Mouse (Mus musculus) intestine, embryonic 14.5 days (tissue): Measurements from ENCODE around the gene Slc35c1. TPM values are rescaled to one million over a fixed set of nuclear protein-coding genes. Genes with fewer than 3 reads are reported as not detected.
A peak's percentile ranks its signal among the peaks of the same experiment; 100 is the strongest.

Source experiments
- ATAC-seq: fragments of 200-750 bp; cut with Nextera tagmentation; replicated peaks from 2 replicates; pipeline ENCODE4 v1.8.0; 2017; ENCODE audit warnings: low read depth, moderate number of reproducible peaks, moderate TSS enrichment, moderate library complexity; ENCODE audit not compliant: low FRiP score, low TSS enrichment
- DNase-seq: peaks from one replicate; pipeline ENCODE4 v3.0.0-alpha.2; 2018; ENCODE audit warnings: low spot score
- H3K27ac ChIP-seq: fragments of 300-500 bp; sonication (generic); 2 replicates; pipeline ENCODE4 v1.5.1; 2014; ENCODE audit warnings: low read depth, mild to moderate bottlenecking, control low read depth
- H3K27me3 ChIP-seq: fragments of 300-500 bp; sonication (generic); replicated peaks from 2 replicates; pipeline ENCODE4 v1.6.1; 2014; ENCODE audit warnings: low read length, control low read depth; ENCODE audit not compliant: control insufficient read depth, insufficient read depth
- H3K36me3 ChIP-seq: fragments of 300-500 bp; sonication (generic); 2 replicates; pipeline ENCODE4 v1.6.1; 2014; ENCODE audit warnings: low read length, control low read depth; ENCODE audit not compliant: control insufficient read depth, insufficient read depth
- H3K4me1 ChIP-seq: fragments of 300-500 bp; sonication (generic); replicated peaks from 2 replicates; pipeline ENCODE4 v1.6.1; 2014; ENCODE audit warnings: low read length, control low read depth, mixed read lengths; ENCODE audit not compliant: control insufficient read depth, insufficient read depth
- H3K4me2 ChIP-seq: fragments of 300-500 bp; sonication (generic); 2 replicates; pipeline ENCODE4 v1.6.1; 2014; ENCODE audit warnings: low read length
- H3K4me3 ChIP-seq: fragments of 300-500 bp; sonication (generic); 2 replicates; pipeline ENCODE4 v1.5.1; 2014; ENCODE audit warnings: low read depth, low read length, control low read depth, mixed read lengths
- H3K9ac ChIP-seq: fragments of 300-500 bp; sonication (generic); 2 replicates; pipeline ENCODE4 v1.6.1; 2014; ENCODE audit warnings: mild to moderate bottlenecking, low read length
- H3K9me3 ChIP-seq: fragments of 300-500 bp; sonication (generic); 2 replicates; pipeline ENCODE4 v1.6.1; 2016; ENCODE audit warnings: low read length, control low read depth; ENCODE audit not compliant: control insufficient read depth
- WGBS: fragments of 180-500 bp; shearing (Covaris S2); extraction: QIAGEN DNeasy Blood & Tissue Kit; methylation state at CpG from one replicate; pipeline ENCODE4 v1.1.7; 2014; 5-methylcytosine and 5-hydroxymethylcytosine counted together
- polyA plus RNA-seq: library from polyadenylated mRNA; unstranded; fragments of >200 nt; fragmentation: Nextera tagmentation; extraction: Ambion mirVana; gene quantifications from 2 replicates; pipeline ENCODE4 v1.2.1, GENCODE M21; 2014

The Slc35c1 gene
- polyA plus RNA-seq, 1 experiment from 2014 or later = 30.2 TPM

DNA sequence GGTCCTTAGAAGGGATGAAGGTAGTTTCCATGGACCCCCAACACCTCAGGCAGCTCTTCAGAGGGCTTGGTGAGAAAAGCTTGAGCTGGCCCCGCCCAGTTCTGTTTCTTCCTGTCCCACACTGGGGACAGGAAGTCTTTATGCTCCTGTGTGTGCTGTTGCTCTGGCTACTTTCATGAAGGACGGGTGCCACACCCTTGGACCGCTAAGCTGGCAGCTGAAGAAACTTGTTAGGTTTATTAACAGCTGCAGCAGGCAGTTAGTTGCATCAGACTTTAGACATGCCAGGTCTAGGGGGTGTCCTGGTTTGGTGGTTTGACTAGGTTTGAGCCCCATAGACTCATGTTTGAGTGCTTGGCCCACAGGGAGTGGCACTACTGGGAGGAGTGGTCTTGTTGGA, 4.4 kb upstream of the Slc35c1 start:
- H3K4me3 ChIP-seq = no peak overlapping the region
- 71% methylated on average over 3 of the region's 3 CpGs for WGBS
- no peak for DNase-seq
- H3K27me3 ChIP-seq = peaks cover 19% of the 10 kb centered on the region
- no peaks in the 10 kb centered on the region for H3K36me3 ChIP-seq
- H3K9me3 ChIP-seq = no peaks in the 10 kb centered on the region
- no peak overlapping the region for H3K9ac ChIP-seq
- no peaks in the 10 kb centered on the region for H3K4me1 ChIP-seq
- H3K4me2 ChIP-seq = no peak overlapping the region
- ATAC-seq = no peak
- no peak overlapping the region for H3K27ac ChIP-seq

DNA sequence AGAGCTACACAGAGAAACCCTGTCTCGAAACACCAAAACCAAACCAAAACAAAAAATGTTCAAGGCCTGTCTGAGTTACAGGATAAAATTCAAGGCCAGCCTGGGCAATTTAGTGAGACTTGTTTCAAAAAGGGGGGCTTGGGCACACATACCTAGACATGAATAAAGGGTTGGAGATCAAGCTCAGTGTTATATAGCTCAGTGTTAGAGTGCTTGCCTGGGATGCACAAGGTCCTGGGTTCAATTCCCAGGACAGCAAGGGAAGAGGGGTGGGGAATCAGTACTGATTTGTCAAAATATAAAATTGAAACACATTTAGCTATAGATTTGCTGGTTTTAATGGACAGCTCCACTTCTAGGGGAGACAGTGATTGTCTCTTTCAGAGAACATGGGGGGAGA, 877 bp upstream of the Slc35c1 start:
- H3K27me3 ChIP-seq = peaks cover 19% of the 10 kb centered on the region
- DNase-seq = no peak
- no peak overlapping the region for H3K4me3 ChIP-seq
- WGBS = 85% methylated on average over 1 of the region's 1 CpGs
- H3K4me2 ChIP-seq = no peak overlapping the region
- no peak overlapping the region for H3K27ac ChIP-seq
- H3K9me3 ChIP-seq = no peaks in the 10 kb centered on the region
- no peak overlapping the region for H3K9ac ChIP-seq
- H3K36me3 ChIP-seq = no peaks in the 10 kb centered on the region
- no peak for ATAC-seq
- H3K4me1 ChIP-seq = peaks cover 16% of the 10 kb centered on the region

DNA sequence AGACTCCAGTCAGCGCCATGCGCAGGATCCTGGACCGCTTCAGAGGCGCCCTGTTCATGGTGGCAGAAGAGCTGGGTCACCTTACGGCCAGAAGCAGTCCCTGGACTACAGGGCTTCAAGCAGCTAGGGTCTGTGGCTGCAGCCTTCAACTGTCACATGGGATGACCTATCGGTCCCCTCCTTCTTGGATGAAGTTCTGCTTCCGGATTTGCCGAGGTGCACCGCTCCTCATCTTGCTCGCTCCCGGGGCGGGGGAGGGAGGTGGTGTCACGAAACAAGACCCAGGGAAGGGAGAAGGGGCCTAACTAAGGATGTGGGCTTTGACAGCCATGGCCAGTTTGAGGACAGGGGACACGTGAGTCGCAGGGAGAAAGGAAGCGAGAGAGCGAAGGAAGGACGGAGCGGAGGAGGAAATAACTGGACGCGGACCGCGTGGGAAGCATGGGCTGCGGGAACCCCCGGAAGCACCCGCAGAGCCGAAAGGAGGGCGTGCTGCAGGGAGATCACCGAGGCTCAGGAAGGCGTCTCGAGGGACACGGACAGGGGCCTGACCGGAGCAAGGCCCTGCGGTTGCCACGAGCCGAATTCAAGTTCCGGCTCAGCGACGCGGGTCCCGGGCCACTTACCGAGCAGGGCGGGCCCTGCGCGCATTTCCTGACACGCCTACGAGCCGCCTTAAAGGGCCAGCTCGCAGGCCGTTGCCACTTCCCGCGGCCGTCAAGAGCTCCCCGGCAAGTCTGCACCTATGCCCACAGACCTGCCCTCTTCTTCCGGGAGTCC, 1.0 kb downstream of the Slc35c1 start:
- H3K4me1 ChIP-seq = peaks cover 18% of the 10 kb centered on the region
- H3K27ac ChIP-seq = peak overlapping the region; percentile 35; the same call in 1 of the 2 replicates
- peak overlapping the region; percentile 69 for H3K9ac ChIP-seq
- peaks cover 19% of the 10 kb centered on the region for H3K27me3 ChIP-seq
- H3K4me2 ChIP-seq = peak overlapping the region; percentile 97
- H3K9me3 ChIP-seq = no peaks in the 10 kb centered on the region
- DNase-seq = peak; percentile 85
- peak; percentile 78 for ATAC-seq
- peak overlapping the region; percentile 87 for H3K4me3 ChIP-seq
- H3K36me3 ChIP-seq = peaks cover 4% of the 10 kb centered on the region
- WGBS = under 1% methylated on average over 55 of the region's 55 CpGs

DNA sequence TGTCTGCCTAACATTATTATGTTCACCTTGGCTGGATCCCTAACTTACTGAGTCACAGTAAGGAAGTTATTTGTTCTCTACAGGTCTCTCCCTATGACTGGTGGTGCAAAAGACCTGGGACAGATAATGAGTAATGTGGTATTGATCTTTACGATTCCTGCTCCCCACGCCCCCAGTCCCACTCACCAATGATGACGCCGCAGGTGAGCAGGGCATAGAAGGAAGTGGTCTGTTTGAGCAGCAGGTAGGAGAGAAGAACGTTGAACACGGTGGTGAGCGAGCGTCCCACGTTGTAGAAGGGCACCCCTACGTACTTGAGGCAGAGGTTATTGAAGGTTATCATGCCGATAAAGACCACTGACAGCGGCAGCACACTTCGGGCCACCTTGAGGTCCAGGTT, 1.9 kb downstream of the Slc35c1 start:
- DNase-seq (no peak), ATAC-seq (no peak)
- 0 out of 2 replicates have a peak overlapping the region, but pooled peaks have one; percentile 35 for H3K27ac ChIP-seq
- peak overlapping the region; percentile 87 for H3K4me3 ChIP-seq
- 59% methylated on average over 13 of the region's 13 CpGs for WGBS
- H3K9me3 ChIP-seq = no peaks in the 10 kb centered on the region
- peak overlapping the region; percentile 69 for H3K9ac ChIP-seq
- H3K36me3 ChIP-seq = peaks cover 12% of the 10 kb centered on the region
- H3K27me3 ChIP-seq = peaks cover 19% of the 10 kb centered on the region
- peak overlapping the region; percentile 97 for H3K4me2 ChIP-seq
- peaks cover 18% of the 10 kb centered on the region for H3K4me1 ChIP-seq

DNA sequence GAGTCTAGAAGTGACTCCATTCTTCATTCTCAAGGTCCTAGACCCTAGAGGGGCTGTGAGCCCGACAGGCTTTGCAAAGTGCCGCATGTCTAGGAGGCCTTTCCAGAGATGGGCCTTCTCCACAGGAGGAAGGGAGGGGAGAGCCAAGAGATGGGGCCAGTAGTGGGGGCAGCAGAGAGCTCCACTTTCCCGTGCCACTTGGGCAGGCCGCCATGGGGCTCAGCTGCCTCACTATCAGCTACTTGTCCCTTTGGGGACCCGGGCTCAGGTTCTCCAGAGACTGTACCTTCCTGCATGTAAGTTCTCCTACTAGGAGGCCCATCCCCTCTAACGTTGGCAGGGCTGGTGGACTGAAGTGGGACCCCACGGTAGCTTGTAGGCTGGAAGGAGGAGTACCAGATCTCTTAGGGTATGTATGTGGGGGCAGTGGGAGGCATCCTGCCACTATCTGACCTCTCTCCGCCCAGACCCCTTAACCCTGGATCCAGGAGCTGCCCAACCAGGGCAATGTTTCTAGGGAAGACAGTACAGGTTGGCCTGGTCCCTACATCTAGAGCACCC, 3.3 kb downstream of the Slc35c1 start:
- Histone ChIP-seq H3K9me3 (no peaks in the 10 kb centered on the region), H3K27ac (no peak overlapping the region), H3K4me1 (peaks cover 18% of the 10 kb centered on the region), H3K36me3 (peaks cover 18% of the 10 kb centered on the region), H3K4me2 (no peak overlapping the region; the same call in 1 of the 2 replicates), H3K27me3 (peaks cover 18% of the 10 kb centered on the region), H3K9ac (no peak overlapping the region), H3K4me3 (no peak overlapping the region)
- DNase-seq (no peak), ATAC-seq (no peak)
- WGBS = 75% methylated on average over 8 of the region's 8 CpGs

DNA sequence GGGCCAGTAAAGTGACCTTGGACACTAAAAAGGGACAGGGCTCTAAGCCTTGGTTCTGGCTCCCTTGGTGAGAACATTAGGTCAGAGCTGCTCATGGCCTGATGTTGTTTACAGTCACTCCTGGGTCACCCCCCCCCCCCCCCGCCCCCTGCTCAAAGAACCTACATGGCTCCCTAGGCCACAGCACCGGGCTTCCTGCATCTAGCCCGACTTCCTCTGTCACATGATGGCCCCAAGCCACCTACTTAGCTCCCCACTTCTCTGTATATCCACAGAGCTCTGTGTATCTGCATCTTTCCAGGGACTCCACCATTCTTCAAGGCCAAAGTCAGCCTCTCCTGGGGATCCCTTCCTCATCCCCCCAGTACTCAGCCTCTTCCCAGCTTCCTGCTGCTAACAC, 4.6 kb downstream of the Slc35c1 start:
- H3K9ac ChIP-seq = no peak overlapping the region
- peaks cover 7% of the 10 kb centered on the region for H3K27me3 ChIP-seq
- no peak overlapping the region for H3K4me3 ChIP-seq
- H3K4me2 ChIP-seq = no peak overlapping the region
- H3K4me1 ChIP-seq = peaks cover 18% of the 10 kb centered on the region
- H3K36me3 ChIP-seq = peaks cover 18% of the 10 kb centered on the region
- ATAC-seq = no peak
- H3K9me3 ChIP-seq = no peaks in the 10 kb centered on the region
- H3K27ac ChIP-seq = no peak overlapping the region
- 14% methylated on average over 2 of the region's 3 CpGs for WGBS
- no peak for DNase-seq

DNA sequence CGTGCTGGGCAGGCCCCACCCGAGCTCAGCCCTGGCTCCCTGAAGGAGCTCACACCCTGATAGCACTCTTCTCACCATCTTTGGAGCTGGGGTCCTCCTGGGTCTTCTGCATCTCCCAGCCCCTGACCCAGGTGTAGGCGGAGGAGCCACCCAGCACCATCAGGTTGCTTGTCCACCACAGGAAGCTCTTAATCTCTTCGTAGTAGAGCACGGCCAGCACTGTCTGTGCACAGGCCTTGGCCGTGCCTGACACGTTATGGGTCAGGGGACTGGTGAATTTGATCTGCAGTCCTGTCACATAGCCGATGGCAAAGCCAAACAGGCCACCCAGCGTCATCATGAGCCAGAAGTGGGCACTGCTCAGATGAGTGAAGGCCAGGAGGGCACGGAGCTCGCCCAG, 6.2 kb downstream of the Slc35c1 start:
- no peak for ATAC-seq
- WGBS = 89% methylated on average over 11 of the region's 11 CpGs
- Histone ChIP-seq H3K27ac (no peak overlapping the region), H3K36me3 (peaks cover 18% of the 10 kb centered on the region), H3K9ac (no peak overlapping the region), H3K4me2 (no peak overlapping the region), H3K9me3 (no peaks in the 10 kb centered on the region), H3K4me3 (no peak overlapping the region), H3K4me1 (peaks cover 17% of the 10 kb centered on the region), H3K27me3 (no peaks in the 10 kb centered on the region)
- DNase-seq = no peak

DNA sequence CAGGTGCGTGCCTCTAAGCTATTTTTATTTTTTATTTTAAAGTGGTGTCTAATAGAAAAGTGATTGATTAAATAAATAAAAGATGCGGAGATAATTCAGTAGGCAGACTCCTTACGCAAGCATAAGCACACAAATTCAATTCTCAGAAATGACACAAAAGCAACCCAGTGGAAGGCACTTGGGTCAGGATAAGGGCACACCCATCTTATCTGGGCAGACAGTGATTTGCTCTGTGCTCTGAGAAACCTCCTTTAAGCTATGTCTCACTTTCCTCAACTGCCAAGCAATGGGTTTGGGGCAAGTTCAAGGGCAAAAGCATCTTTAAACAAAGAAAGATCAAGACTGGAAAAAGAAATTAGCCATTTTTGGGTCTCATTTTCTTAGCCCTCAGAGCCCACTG, 9.2 kb downstream of the Slc35c1 start:
- H3K9me3 ChIP-seq = no peaks in the 10 kb centered on the region
- peaks cover 18% of the 10 kb centered on the region for H3K36me3 ChIP-seq
- no peak overlapping the region for H3K4me3 ChIP-seq
- no peak overlapping the region for H3K9ac ChIP-seq
- H3K4me1 ChIP-seq = 0 out of 2 replicates have a peak, but pooled peaks cover 2% of the 10 kb centered on the region
- no peaks in the 10 kb centered on the region for H3K27me3 ChIP-seq
- H3K4me2 ChIP-seq = no peak overlapping the region
- DNase-seq (no peak), ATAC-seq (no peak)
- no peak overlapping the region for H3K27ac ChIP-seq
- 86% methylated on average over 3 of the region's 3 CpGs for WGBS
